Mouse (Mus musculus): ENCODE data around the gene Col13a1.

Col13a1 gene

GRCm38 (mm10) chr10:61826753-61827435 lies 152.0 kb downstream of the Col13a1 start:
- peak; percentile 57 for DNase-seq

DNA sequence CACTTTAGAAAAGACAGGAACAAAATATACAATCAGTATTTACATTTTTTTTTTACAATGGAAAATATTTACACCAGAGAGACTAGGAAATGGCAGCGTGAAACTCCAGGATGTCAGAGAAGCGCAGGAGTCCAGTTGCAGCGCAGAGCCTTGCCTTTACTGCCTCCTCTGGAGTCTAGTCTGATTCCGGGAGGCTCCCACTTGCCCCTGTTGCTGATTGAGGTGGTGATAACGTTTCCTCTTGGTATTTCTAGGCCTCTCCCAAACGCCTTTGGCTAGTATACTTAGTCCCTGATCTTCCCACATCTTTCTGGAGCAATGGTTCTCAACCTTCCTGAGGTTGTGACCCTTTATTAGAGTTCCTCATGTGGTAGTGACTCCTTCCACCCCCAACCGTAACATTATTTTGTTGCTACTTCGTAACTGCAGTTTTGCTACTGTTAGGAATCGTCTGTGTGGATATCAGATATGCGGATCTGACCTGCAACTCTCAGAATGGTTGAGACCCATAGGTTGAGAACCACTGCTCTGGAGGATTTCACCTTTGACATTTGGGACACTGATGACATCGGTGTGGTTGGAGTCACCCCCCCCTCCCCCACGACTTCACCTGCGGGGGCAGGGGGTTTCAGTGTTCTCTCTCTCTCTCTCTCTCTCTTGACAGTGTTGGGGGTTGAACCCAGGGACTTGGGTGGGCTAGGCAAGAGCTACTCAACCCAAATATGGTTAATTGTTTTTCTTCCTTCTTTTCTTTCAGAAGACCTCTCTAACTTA lies 152.7 kb downstream of the Col13a1 start:
- DNase-seq, result no peak

GRCm38 (mm10) chr10:61825536-61825935 lies 153.4 kb downstream of the Col13a1 start:
- no peak for DNase-seq

GRCm38 (mm10) chr10:61823731-61824115 lies 155.2 kb downstream of the Col13a1 start:
- DNase-seq, result no peak

DNA sequence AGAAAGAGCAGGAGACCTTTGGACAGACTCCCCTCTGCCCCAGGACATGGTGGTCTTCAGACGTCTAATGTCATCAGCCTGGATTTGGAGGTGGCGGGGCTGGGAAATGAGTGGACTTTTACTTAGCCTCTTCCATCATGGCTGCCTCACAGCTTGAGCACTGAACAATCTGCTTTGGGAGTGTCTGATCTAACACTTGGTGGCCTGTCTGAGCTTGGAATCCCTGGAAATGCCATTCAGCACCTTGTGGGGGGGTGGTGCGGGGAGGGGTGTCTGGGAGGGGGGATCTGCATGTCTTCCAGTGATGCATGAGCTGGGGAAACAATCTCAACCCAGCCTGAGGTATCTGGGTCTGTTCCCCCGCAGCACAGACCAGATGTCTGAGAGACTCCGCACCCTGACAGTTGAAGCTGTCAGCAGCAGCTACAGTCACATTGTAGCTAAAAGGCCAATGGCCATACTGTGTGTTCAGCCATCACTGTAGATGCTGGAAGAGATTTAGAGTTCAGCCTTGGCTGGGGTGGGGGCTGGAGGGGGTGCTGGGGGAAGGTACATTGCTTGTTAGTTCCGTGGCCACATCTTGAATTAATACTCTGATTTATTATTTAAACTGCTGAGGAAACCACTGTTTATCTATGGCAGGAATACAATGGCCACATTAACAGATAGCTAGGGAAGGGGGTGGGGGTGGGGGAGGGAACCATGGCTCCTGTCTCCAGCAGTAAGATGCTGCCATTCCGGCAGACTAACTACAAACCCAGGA lies 155.8 kb downstream of the Col13a1 start:
- no peak for DNase-seq

- no peak for DNase-seq
Observed at GRCm38 (mm10) chr10:61820050-61820449, 158.9 kb downstream of the Col13a1 start.

GRCm38 (mm10) chr10:61811987-61812386 lies 166.9 kb downstream of the Col13a1 start:
- DNase-seq, result no peak

GRCm38 (mm10) chr10:61798133-61798576 lies 180.8 kb downstream of the Col13a1 start:
- no peak for DNase-seq

- no peak for DNase-seq
Observed at GRCm38 (mm10) chr10:61795458-61795857, 183.4 kb downstream of the Col13a1 start.

DNA sequence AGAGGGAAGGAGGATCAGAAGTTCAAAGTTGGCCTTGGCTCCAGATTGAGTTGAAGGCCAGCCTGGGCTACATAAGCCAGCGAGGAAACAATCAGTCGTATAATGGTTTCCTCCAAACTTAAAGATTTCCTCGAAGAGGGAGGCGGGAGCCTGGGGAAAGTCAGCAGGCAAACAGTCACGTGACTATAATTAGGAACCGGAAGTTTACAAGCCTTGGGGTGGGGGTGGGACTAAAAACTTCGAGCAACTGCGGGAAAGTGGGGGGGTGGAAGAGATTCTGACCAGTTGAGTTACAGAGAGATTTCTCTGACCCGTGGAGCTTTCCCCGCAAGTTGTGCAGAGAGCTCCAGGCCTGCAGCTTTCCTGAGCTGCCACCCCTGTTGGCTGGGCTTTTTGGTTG lies 183.9 kb downstream of the Col13a1 start:
- no peak for DNase-seq

GRCm38 (mm10) chr10:61793015-61793414 lies 185.9 kb downstream of the Col13a1 start:
- DNase-seq, result no peak

- no peak for DNase-seq
Observed at GRCm38 (mm10) chr10:61788499-61788898, 190.4 kb downstream of the Col13a1 start.
